Mouse (Mus musculus): Measurements from ENCODE around the gene Mrpl39. TPM values are rescaled to one million over a fixed set of nuclear protein-coding genes. Genes with fewer than 3 reads are reported as not detected.

Mrpl39 gene
- polyA plus RNA-seq, 1 experiment from 2014 or later = 43.0 TPM

- Histone ChIP-seq H3K36me3 (ENCODE audit: control insufficient read depth, insufficient read depth, low read length) (peaks cover 32% of the 10 kb centered on the region), H3K4me3 (ENCODE audit: low read depth, low read length) (no peak overlapping the region), H3K9me3 (ENCODE audit: control insufficient read depth, low read length) (no peaks in the 10 kb centered on the region), H3K9ac (ENCODE audit: low read depth, low read length) (no peak overlapping the region), H3K4me2 (ENCODE audit: low read depth, low read length) (no peak overlapping the region), H3K27ac (replicated peaks; ENCODE audit: low read depth, low read length) (no peak overlapping the region), H3K27me3 (replicated peaks; ENCODE audit: control insufficient read depth, insufficient read depth, low read length) (no peaks in the 10 kb centered on the region), H3K4me1 (ENCODE audit: control insufficient read depth, insufficient read depth, low read length) (no peaks in the 10 kb centered on the region)
- ATAC-seq (ENCODE audit: low read depth) = no peak
- 95% methylated on average over 10 of the region's 10 CpGs for WGBS
- no peak for DNase-seq (ENCODE audit: low spot score)
Measured at GRCm38 (mm10) chr16:84717618-84718248, 17.8 kb downstream of the Mrpl39 start.

DNA sequence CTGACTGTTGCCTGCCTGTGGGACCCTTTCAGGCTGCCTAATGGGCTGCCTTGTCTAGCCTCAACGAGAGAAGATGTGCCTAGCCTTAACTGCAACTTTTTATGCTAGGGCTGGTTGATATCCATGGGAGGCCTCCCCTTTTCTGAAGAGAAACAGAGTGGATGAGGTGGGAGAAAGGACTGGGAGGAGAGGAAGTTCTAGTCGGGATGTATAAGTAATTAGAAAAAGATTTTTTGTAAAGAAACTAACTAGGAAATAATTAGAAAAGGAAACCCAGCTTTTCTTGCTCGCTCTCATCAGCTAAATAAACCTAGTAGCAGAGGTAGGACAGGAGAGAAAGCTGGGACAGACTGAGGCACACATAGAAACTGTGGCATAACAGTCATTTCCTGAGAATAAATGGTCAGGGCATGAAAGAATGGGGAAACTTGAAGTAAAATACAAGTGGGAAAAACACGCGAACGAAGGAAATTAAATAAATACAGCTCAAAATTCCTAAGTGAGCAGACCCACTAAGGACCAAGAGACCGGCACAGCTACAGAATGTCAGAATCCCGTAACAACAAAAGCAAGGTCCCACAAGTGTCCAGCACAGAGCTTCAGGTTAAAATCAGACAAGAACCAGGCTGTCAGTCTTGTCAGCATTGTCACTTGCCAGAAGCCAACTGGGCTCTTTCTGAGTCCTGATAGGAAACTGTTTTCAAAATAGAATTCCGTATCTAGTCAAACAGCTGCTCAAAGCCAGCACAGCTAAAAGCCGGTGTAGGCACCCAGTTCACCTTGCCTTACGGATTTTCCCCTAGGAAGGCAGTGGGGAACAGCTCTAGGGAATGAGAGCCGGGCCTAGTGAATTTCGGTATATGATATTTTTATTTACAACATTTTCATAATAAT, 18.6 kb downstream of the Mrpl39 start:
- Histone ChIP-seq H3K9me3 (ENCODE audit: control insufficient read depth, low read length) (no peaks in the 10 kb centered on the region), H3K27me3 (replicated peaks; ENCODE audit: control insufficient read depth, insufficient read depth, low read length) (no peaks in the 10 kb centered on the region), H3K4me3 (ENCODE audit: low read depth, low read length) (no peak overlapping the region), H3K4me1 (ENCODE audit: control insufficient read depth, insufficient read depth, low read length) (no peaks in the 10 kb centered on the region), H3K27ac (replicated peaks; ENCODE audit: low read depth, low read length) (no peak overlapping the region), H3K9ac (ENCODE audit: low read depth, low read length) (no peak overlapping the region), H3K36me3 (ENCODE audit: control insufficient read depth, insufficient read depth, low read length) (peaks cover 25% of the 10 kb centered on the region), H3K4me2 (ENCODE audit: low read depth, low read length) (no peak overlapping the region)
- 87% methylated on average over 13 of the region's 13 CpGs for WGBS
- ATAC-seq (ENCODE audit: low read depth) (no peak), DNase-seq (ENCODE audit: low spot score) (no peak)

DNA sequence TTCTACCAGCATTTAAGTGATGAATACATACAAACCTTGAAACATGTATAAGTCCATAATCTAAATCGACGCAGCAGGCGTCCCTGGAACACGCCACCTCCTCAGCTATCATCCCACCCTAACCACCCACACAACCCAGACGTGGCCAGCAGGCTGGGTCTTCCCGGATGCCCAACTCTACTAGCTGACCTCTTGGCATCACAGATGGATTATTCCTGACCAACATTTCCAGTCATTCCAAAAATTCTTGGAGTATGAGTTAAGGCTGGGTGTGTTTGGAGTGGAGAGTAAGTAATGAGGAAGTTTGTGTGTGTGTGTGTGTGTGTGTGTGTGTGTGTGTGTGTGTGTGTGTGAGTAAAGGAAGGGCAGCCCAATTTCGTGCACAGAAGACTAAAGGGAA, 19.3 kb downstream of the Mrpl39 start:
- 78% methylated on average over 7 of the region's 7 CpGs for WGBS
- DNase-seq (ENCODE audit: low spot score) (no peak), ATAC-seq (ENCODE audit: low read depth) (no peak)
- H3K4me1 ChIP-seq (ENCODE audit: control insufficient read depth, insufficient read depth, low read length) = no peaks in the 10 kb centered on the region
- peaks cover 17% of the 10 kb centered on the region for H3K36me3 ChIP-seq (ENCODE audit: control insufficient read depth, insufficient read depth, low read length)
- no peak overlapping the region for H3K4me3 ChIP-seq (ENCODE audit: low read depth, low read length)
- no peak overlapping the region for H3K9ac ChIP-seq (ENCODE audit: low read depth, low read length)
- H3K9me3 ChIP-seq (ENCODE audit: control insufficient read depth, low read length) = no peaks in the 10 kb centered on the region
- H3K27ac ChIP-seq (replicated peaks; ENCODE audit: low read depth, low read length) = no peak overlapping the region
- H3K4me2 ChIP-seq (ENCODE audit: low read depth, low read length) = no peak overlapping the region
- H3K27me3 ChIP-seq (replicated peaks; ENCODE audit: control insufficient read depth, insufficient read depth, low read length) = no peaks in the 10 kb centered on the region

- H3K27ac ChIP-seq (replicated peaks; ENCODE audit: low read depth, low read length) = no peak overlapping the region
- peaks cover 5% of the 10 kb centered on the region for H3K36me3 ChIP-seq (ENCODE audit: control insufficient read depth, insufficient read depth, low read length)
- no peak overlapping the region for H3K9ac ChIP-seq (ENCODE audit: low read depth, low read length)
- 91% methylated on average over 6 of the region's 6 CpGs for WGBS
- H3K9me3 ChIP-seq (ENCODE audit: control insufficient read depth, low read length) = no peaks in the 10 kb centered on the region
- H3K27me3 ChIP-seq (replicated peaks; ENCODE audit: control insufficient read depth, insufficient read depth, low read length) = no peaks in the 10 kb centered on the region
- no peak overlapping the region for H3K4me3 ChIP-seq (ENCODE audit: low read depth, low read length)
- no peak for DNase-seq (ENCODE audit: low spot score)
- H3K4me2 ChIP-seq (ENCODE audit: low read depth, low read length) = no peak overlapping the region
- ATAC-seq (ENCODE audit: low read depth) = no peak
- no peaks in the 10 kb centered on the region for H3K4me1 ChIP-seq (ENCODE audit: control insufficient read depth, insufficient read depth, low read length)
Measured at GRCm38 (mm10) chr16:84714978-84715377, 20.6 kb downstream of the Mrpl39 start.

- Histone ChIP-seq H3K36me3 (ENCODE audit: control insufficient read depth, insufficient read depth, low read length) (peaks cover 5% of the 10 kb centered on the region; the same call in 1 of the 2 replicates), H3K9me3 (ENCODE audit: control insufficient read depth, low read length) (no peaks in the 10 kb centered on the region), H3K27me3 (replicated peaks; ENCODE audit: control insufficient read depth, insufficient read depth, low read length) (no peaks in the 10 kb centered on the region), H3K4me2 (ENCODE audit: low read depth, low read length) (no peak overlapping the region), H3K4me3 (ENCODE audit: low read depth, low read length) (no peak overlapping the region), H3K9ac (ENCODE audit: low read depth, low read length) (no peak overlapping the region), H3K27ac (replicated peaks; ENCODE audit: low read depth, low read length) (no peak overlapping the region), H3K4me1 (ENCODE audit: control insufficient read depth, insufficient read depth, low read length) (no peaks in the 10 kb centered on the region)
- DNase-seq (ENCODE audit: low spot score) (no peak), ATAC-seq (ENCODE audit: low read depth) (no peak)
- 91% methylated on average over 4 of the region's 4 CpGs for WGBS
Measured at GRCm38 (mm10) chr16:84713926-84714325, 21.6 kb downstream of the Mrpl39 start.

GRCm38 (mm10) chr16:84713156-84713555, 22.4 kb downstream of the Mrpl39 start:
- H3K9ac ChIP-seq (ENCODE audit: low read depth, low read length) = no peak overlapping the region
- H3K4me3 ChIP-seq (ENCODE audit: low read depth, low read length) = no peak overlapping the region
- H3K27ac ChIP-seq (replicated peaks; ENCODE audit: low read depth, low read length) = no peak overlapping the region
- 80% methylated on average over 4 of the region's 4 CpGs for WGBS
- no peaks in the 10 kb centered on the region for H3K27me3 ChIP-seq (replicated peaks; ENCODE audit: control insufficient read depth, insufficient read depth, low read length)
- DNase-seq (ENCODE audit: low spot score) = no peak
- no peaks in the 10 kb centered on the region for H3K9me3 ChIP-seq (ENCODE audit: control insufficient read depth, low read length)
- H3K4me1 ChIP-seq (ENCODE audit: control insufficient read depth, insufficient read depth, low read length) = no peaks in the 10 kb centered on the region
- H3K4me2 ChIP-seq (ENCODE audit: low read depth, low read length) = no peak overlapping the region
- H3K36me3 ChIP-seq (ENCODE audit: control insufficient read depth, insufficient read depth, low read length) = no peaks in the 10 kb centered on the region
- ATAC-seq (ENCODE audit: low read depth) = no peak

DNA sequence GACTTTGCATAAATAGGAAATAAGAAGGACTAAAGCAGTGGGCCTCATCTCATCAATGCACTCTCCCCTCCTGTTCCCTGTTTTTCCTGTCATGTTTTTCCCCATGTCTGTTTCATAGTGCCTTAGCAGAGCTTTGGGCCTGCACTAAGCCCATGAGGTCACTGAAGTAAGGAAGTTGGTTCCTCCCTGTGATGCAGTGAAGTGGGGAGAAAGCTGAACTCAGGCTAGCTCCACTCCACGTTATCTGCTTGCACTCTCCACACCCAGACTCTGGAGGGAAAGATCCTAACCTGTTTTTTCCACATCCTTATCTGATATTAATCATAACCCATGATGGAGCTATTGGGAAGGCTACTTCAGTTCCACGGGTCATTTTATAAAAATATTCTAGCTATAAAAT, 26.9 kb downstream of the Mrpl39 start:
- ATAC-seq (ENCODE audit: low read depth) (no peak), DNase-seq (ENCODE audit: low spot score) (no peak)
- H3K36me3 ChIP-seq (ENCODE audit: control insufficient read depth, insufficient read depth, low read length) = no peaks in the 10 kb centered on the region
- no peaks in the 10 kb centered on the region for H3K9me3 ChIP-seq (ENCODE audit: control insufficient read depth, low read length)
- H3K27ac ChIP-seq (replicated peaks; ENCODE audit: low read depth, low read length) = no peak overlapping the region
- H3K4me3 ChIP-seq (ENCODE audit: low read depth, low read length) = no peak overlapping the region
- WGBS = 63% methylated on average over 2 of the region's 2 CpGs
- H3K4me2 ChIP-seq (ENCODE audit: low read depth, low read length) = no peak overlapping the region
- no peak overlapping the region for H3K9ac ChIP-seq (ENCODE audit: low read depth, low read length)
- peaks cover 3% of the 10 kb centered on the region; the same call in 1 of the 2 replicates for H3K27me3 ChIP-seq (replicated peaks; ENCODE audit: control insufficient read depth, insufficient read depth, low read length)
- H3K4me1 ChIP-seq (ENCODE audit: control insufficient read depth, insufficient read depth, low read length) = 0 out of 2 replicates have a peak, but pooled peaks cover 3% of the 10 kb centered on the region

DNA sequence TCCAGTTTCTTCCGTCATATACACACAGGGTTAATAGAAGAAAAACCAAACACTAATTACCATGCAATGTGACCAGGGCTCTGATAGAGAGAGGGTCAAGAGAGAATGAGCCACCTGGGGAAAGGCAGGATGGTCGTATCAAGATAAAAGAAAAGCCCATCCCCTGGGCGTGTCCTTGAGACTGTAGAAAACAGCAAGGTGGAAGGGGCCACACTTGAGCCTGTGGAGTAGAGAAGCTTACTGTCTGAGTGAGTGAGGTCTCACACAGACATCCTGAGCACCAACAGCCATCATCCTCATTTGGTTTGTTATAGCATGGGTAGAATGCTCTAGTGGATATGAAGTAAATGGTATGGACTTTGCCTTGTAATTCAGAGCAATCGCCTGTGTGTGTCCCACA, 27.7 kb downstream of the Mrpl39 start:
- no peak overlapping the region for H3K4me2 ChIP-seq (ENCODE audit: low read depth, low read length)
- H3K4me3 ChIP-seq (ENCODE audit: low read depth, low read length) = no peak overlapping the region
- H3K4me1 ChIP-seq (ENCODE audit: control insufficient read depth, insufficient read depth, low read length) = 0 out of 2 replicates have a peak, but pooled peaks cover 3% of the 10 kb centered on the region
- no peaks in the 10 kb centered on the region for H3K36me3 ChIP-seq (ENCODE audit: control insufficient read depth, insufficient read depth, low read length)
- H3K27ac ChIP-seq (replicated peaks; ENCODE audit: low read depth, low read length) = no peak overlapping the region
- no peak overlapping the region for H3K9ac ChIP-seq (ENCODE audit: low read depth, low read length)
- peaks cover 5% of the 10 kb centered on the region; the same call in 1 of the 2 replicates for H3K27me3 ChIP-seq (replicated peaks; ENCODE audit: control insufficient read depth, insufficient read depth, low read length)
- H3K9me3 ChIP-seq (ENCODE audit: control insufficient read depth, low read length) = no peaks in the 10 kb centered on the region
- ATAC-seq (ENCODE audit: low read depth) = no peak
- DNase-seq (ENCODE audit: low spot score) = no peak
- 77% methylated on average over 4 of the region's 4 CpGs for WGBS

Measured in embryonic facial prominence, embryonic 14.5 days (tissue).